8 mouse cellular contexts compared by ENCODE assay signal in the genomic region with DNA sequence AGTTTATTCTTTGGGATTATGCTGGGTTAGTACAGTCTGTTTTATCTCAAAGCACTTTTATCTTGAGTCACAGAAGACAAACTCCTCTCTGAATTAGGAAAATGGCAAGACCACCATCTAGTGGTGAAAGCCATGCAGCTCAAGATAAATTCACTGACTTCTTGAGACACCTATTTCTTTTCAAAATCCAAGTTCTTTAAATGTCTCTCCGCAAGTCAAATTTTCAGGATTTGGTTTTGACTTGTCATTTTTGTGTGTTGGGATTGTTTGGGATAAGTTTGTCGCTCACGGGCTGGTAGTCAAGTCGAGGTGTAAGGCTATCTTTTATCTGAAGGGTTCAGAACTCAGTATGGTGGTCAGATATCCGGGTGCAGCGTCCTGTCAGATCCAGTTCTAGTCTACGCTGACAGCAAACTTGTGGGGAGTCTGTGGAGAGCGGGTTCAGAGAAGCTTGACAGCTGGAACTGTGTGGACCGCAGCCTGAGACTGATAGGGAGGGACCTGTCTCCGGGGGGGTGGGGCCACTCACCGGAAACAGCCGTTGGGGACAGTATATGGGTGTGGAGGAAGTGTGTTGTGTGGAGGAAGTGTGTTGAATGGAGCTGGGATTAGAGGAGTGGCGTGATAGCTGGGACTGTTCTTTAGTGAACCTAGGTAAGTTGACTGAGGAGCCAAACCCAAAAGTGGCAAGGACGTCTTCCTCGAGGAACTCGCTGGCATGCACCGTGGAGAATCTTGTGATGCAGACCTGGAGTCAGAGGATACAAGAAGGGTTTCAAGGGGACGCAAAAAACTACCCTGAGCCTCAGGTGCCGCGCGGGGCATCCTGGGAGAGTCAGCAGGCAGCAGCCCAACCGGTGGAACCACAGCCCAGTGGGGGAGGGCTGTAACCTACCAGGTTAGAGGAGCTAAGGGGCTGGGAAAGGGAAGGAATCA. TPM values are rescaled to one million over a fixed set of nuclear protein-coding genes. Genes with fewer than 3 reads are reported as not detected.
DNase-seq lines count a peak whose midpoint lies in the region; ATAC-seq lines count a peak whose summit lies in the region.

Gene Zfp54, plus strand, starts transcription at position 564 of the 936 bp plus-strand sequence.

- no peaks in the 10 kb centered on the region for H3K9me3 ChIP-seq in embryonic facial prominence, embryonic 13.5 days
- H3K9me3 ChIP-seq in limb, embryonic 12.5 days = no peaks in the 10 kb centered on the region
- H3K9me3 ChIP-seq in midbrain, embryonic 14.5 days (ENCODE audit: control insufficient read depth, low read length) = no peaks in the 10 kb centered on the region

- peak within 1 kb of the TSS; percentile 91 for H3K4me2 ChIP-seq in embryonic facial prominence, embryonic 13.5 days
- peak within 1 kb of the TSS; percentile 88 for H3K4me2 ChIP-seq in limb, embryonic 12.5 days
- H3K4me2 ChIP-seq in midbrain, embryonic 14.5 days (ENCODE audit: low read length) = peak within 1 kb of the TSS; percentile 88

- H3K27me3 ChIP-seq in embryonic facial prominence, embryonic 13.5 days = no peaks in the 10 kb centered on the region
- H3K27me3 ChIP-seq in limb, embryonic 12.5 days = no peaks in the 10 kb centered on the region
- no peaks in the 10 kb centered on the region for H3K27me3 ChIP-seq in midbrain, embryonic 14.5 days (ENCODE audit: control insufficient read depth, insufficient read depth, low read length)

- ATAC-seq in embryonic facial prominence, embryonic 13.5 days (ENCODE audit: insufficient number of reproducible peaks, insufficient read depth, low FRiP score, low TSS enrichment, low read depth) = peak; percentile 94
- ATAC-seq in limb, embryonic 12.5 days (ENCODE audit: insufficient number of reproducible peaks, insufficient read depth, low FRiP score, low TSS enrichment, low read depth) = peak; percentile 98
- ATAC-seq in midbrain, embryonic 14.5 days (ENCODE audit: low FRiP score, low TSS enrichment) = peak; percentile 90

- DNase-seq in A20 (ENCODE audit: low read depth, low spot score) = peak; percentile 93
- peak; percentile 16 to 64 for DNase-seq in adrenal gland, postnatal 4 days (ENCODE audit: low spot score in 2 of 2)
- DNase-seq in heart, adult 8-10 months (ENCODE audit: low spot score) = peak; percentile 71
- DNase-seq in kidney, adult 8-10 months = peak; percentile 67 to 76
- DNase-seq in midbrain, embryonic 14.5 days = peak; percentile 81
- peak; percentile 46 for DNase-seq in spleen, adult 12 weeks (ENCODE audit: low spot score)

- H3K4me1 ChIP-seq in embryonic facial prominence, embryonic 13.5 days = peaks cover 4% of the 10 kb centered on the region; the same call in 1 of the 2 replicates
- H3K4me1 ChIP-seq in limb, embryonic 12.5 days (replicated peaks) = no peaks in the 10 kb centered on the region
- peaks cover 11% of the 10 kb centered on the region for H3K4me1 ChIP-seq in midbrain, embryonic 14.5 days (ENCODE audit: control insufficient read depth, insufficient read depth, low read length)

- WGBS in embryonic facial prominence, embryonic 13.5 days = under 1% methylated on average over 22 of the region's 22 CpGs
- under 1% methylated on average over 22 of the region's 22 CpGs for WGBS in limb, embryonic 12.5 days
- under 1% methylated on average over 22 of the region's 22 CpGs for WGBS in midbrain, embryonic 14.5 days

- H3K27ac ChIP-seq in embryonic facial prominence, embryonic 13.5 days = peak within 1 kb of the TSS; percentile 69
- H3K27ac ChIP-seq in limb, embryonic 12.5 days = peak within 1 kb of the TSS; percentile 68
- H3K27ac ChIP-seq in midbrain, embryonic 14.5 days (replicated peaks; ENCODE audit: low read depth, low read length) = peak within 1 kb of the TSS; percentile 17; the same call in 1 of the 2 replicates

- peak within 1 kb of the TSS; percentile 53 for H3K4me3 ChIP-seq in embryonic facial prominence, embryonic 13.5 days
- peak within 1 kb of the TSS; percentile 50 for H3K4me3 ChIP-seq in limb, embryonic 12.5 days (replicated peaks)
- peak within 1 kb of the TSS; percentile 43 for H3K4me3 ChIP-seq in midbrain, embryonic 14.5 days (replicated peaks; ENCODE audit: low read depth, low read length)

- H3K36me3 ChIP-seq in embryonic facial prominence, embryonic 13.5 days = no peaks in the 10 kb centered on the region
- no peaks in the 10 kb centered on the region for H3K36me3 ChIP-seq in limb, embryonic 12.5 days
- H3K36me3 ChIP-seq in midbrain, embryonic 14.5 days (ENCODE audit: control insufficient read depth, insufficient read depth, low read length) = no peaks in the 10 kb centered on the region

- H3K9ac ChIP-seq in embryonic facial prominence, embryonic 13.5 days = peak within 1 kb of the TSS; percentile 67
- H3K9ac ChIP-seq in limb, embryonic 12.5 days (replicated peaks) = peak within 1 kb of the TSS; percentile 51
- peak within 1 kb of the TSS; percentile 58 for H3K9ac ChIP-seq in midbrain, embryonic 14.5 days (replicated peaks; ENCODE audit: low read length)

RNA-seq across cellular contexts. Expression of gene Zfp54, which starts in this region (rescaled TPM):
- 1 to 10 TPM; 2.7 to 3.0 TPM for total RNA-seq in adrenal gland, postnatal 4 days (2021)
- 3.4 TPM in 2 replicates for polyA plus RNA-seq in embryonic facial prominence, embryonic 13.5 days (2015; fragmentation: Nextera tagmentation; extraction: Ambion mirVana)
- 1 to 10 TPM in 3 of 4 experiments, under 1 TPM in 1; 0.80 to 1.4 (median 1.3) TPM for total RNA-seq in heart, adult 8-10 months (2022)
- 2.4 and 2.8 TPM in 2 replicates for polyA plus RNA-seq in limb, embryonic 12.5 days (2016; fragmentation: Nextera tagmentation; extraction: Ambion mirVana)
- 4.3 and 5.4 TPM in 2 replicates for polyA plus RNA-seq in midbrain, embryonic 14.5 days (2014; fragmentation: Nextera tagmentation; extraction: Ambion mirVana)

Comparison
In these comparisons a context has a peak if more than half of its experiments do, and no peak if none do; other contexts are left out.
1. Peak in every context shown above with its lines: DNase-seq, ATAC-seq, H3K4me3 ChIP-seq and H3K27ac ChIP-seq.
2. DNase-seq: peak in every context shown above with its lines; median percentile 93 in A20; 81 in midbrain, embryonic 14.5 days; 72 in kidney, adult 8-10 months; 71 in heart, adult 8-10 months; 46 in spleen, adult 12 weeks; 40 in adrenal gland, postnatal 4 days.
3. H3K27ac ChIP-seq: peak in every context shown above with its lines; median percentile 69 in embryonic facial prominence, embryonic 13.5 days; 68 in limb, embryonic 12.5 days; 17 in midbrain, embryonic 14.5 days.